Mouse (Mus musculus): ENCODE results near the gene Nudt19.
A peak's percentile ranks its signal among the peaks of the same experiment; 100 is the strongest.
"Not testable (repeated sequence)": the region's sequence is repeated elsewhere in the genome, so short reads cannot be mapped to it uniquely, and the experiment has no call there.

Gene Nudt19

DNA sequence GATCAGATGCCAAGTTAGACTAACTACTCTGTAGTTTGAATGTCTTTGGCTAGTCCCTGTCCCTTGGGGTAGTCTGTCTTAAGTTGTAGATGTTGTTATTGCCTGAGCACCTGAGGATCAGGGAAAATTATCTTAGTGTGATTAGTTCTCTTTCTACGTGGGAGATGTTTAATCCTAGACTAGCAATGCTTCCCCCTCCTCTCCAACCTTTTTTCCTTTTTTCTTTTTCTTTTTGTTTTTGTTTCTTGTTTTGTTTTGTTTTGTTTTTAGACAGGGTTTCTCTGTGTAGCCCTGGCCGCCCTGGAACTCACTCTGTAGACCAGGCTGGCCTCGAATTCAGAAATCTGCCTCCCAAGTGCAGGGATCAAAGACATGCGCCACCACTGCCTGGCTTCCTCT is at the start of gene Nudt19:
Gene Nudt19 (minus strand): TSS at position 100 of the 399 bp plus-strand sequence.
- no peak for DNase-seq (ENCODE audit: low spot score)

DNA sequence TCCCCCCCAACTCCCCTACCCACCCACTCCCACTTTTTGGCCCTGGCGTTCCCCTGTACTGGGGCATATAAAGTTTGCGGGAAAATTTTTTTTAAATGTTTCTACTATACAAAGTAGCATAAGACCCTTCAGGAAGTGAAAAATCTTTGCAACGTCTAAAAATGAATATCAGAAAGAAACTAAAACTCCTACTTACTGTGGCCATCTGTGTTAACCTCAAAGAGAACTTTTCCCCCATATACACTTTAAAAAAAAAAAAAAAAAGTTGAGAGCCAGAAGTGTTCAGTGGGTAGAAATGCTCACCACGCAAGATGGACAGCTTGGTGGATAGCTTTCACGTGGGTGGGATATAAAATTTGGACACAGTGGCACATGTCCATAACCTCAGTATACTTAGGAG is 46.7 kb upstream of the Nudt19 start:
- no peak for DNase-seq (ENCODE audit: low spot score)

DNA sequence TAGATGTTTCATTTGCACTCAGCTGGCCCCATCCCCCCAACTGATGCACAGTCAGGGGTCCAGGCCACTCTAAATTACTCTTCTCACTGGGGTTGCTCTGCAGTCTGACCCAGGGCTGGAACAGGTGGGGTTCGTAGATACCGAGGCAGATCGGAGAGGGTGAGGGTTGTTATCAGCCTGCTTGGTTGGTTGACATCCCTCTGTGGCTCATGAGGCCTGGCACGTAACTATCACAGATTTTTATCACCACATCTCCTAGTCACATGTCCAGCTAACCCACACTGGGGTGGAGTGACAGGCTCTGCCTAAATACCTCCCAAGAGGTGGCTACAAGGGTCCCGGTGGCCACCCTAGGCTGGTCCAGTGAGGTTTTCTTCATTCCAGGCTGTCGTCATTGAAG is 45.0 kb upstream of the Nudt19 start:
- DNase-seq (ENCODE audit: low spot score): no peak

GRCm38 (mm10) chr7:35600031-35600430 is 43.9 kb upstream of the Nudt19 start:
- DNase-seq (ENCODE audit: low spot score): no peak

GRCm38 (mm10) chr7:35599492-35599891 is 43.4 kb upstream of the Nudt19 start:
- DNase-seq (ENCODE audit: low spot score): no peak

DNA sequence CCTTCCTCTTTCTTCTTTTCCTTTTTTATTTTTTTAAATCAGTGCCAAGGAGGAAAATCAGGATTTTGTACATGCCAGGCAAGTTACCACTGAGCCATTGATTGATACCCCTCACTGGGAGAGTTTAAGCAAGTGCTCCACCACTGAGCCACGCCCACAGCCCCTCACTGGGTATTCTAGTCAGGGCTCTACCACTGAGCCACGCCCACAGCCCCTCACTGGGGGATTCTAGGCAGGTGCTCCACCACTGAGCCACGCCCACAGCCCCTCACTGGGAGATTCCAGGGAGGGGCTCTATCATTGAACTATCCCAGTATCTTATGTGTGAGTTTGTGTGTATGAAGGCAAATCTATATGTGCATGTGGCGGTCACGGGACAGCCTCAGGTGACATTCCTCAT is 38.2 kb upstream of the Nudt19 start:
- no peak for DNase-seq (ENCODE audit: low spot score)

- no peak for DNase-seq (ENCODE audit: low spot score)
Observed at GRCm38 (mm10) chr7:35590731-35591191, 34.7 kb upstream of the Nudt19 start.

DNA sequence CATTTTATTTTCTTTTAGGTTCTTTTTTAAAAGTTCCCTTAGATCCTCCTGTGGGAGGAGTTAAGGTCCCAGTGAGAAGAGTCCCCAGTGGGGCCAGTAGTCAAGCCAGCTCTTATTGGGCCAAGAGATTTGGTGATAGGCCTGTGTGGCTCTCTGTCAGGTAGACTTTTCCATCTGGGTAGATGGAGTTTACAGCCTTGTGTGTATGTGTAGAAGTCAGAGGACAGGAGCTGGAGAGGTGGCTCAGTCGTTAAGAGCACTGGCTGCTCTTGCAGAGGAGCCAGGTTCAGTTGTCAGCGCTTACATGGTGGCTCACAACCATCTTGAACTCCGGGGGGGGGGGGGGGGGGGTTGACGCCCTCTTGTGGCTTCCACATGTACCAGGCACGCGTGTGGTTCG is 33.4 kb upstream of the Nudt19 start:
- DNase-seq (ENCODE audit: low spot score): no peak

DNA sequence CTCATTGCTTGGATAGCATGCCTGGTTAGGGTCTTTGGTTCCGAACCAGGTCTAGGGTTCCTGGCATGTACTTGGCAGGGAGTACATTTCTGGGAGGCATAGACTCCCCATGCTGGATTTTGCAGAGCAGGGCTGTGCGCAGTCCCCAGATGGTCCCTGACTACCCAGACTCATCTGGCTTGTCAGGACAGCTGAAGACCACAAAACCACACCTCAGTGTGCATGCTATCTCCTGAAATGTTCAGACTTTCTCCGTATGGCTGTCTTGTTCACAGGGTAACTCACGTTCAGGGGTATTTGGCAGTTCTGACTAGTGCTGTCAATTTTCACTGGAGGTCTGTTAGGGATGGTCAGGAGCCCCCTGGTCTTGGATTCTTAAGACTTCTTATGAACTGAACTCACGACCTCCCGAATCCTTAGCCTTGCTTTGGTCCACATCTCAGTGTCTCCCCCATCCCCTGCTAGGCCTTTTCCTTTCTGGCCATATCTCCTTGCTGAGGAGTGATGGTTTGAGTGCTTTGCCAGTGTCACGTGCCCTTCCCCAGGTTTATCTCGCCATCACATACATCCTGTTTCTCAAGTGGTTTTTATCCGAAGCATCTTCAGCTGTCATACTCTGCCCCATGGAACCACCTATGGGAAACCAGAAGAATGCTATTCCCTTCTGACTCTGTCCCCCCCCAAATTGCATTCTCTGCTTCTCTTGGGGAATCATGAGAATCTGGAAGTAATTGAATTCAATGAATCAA is 32.8 kb upstream of the Nudt19 start:
- DNase-seq (ENCODE audit: low spot score): no peak

DNA sequence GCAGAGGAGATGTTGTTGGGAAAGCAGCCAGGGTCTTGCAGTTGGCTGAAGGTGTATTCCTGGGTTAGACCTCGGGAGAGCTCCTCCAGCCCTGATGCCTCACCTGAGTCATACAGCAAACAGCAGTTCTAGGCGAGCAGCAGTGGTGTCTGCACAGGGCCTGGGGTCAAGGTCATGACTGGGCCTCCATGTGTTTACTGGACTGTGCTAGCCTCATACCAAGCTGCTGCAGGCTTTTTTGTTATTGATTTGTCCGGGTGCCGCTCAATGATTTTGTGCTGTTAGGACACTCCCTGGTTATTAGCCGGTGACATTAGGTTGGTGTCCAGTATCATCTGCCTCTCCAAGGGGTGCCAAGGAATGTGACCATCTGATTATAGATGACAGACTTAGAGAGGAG is 31.6 kb upstream of the Nudt19 start:
- no peak for DNase-seq (ENCODE audit: low spot score)

- no peak for DNase-seq (ENCODE audit: low spot score)
Observed at GRCm38 (mm10) chr7:35586906-35587445, 30.9 kb upstream of the Nudt19 start.

- peak; percentile 99 for DNase-seq (ENCODE audit: low spot score)
Observed at GRCm38 (mm10) chr7:35586055-35586905, 30.2 kb upstream of the Nudt19 start, which contains the start of gene Ankrd27. Gene Ankrd27, plus strand, starts transcription at chr7:35586244.

GRCm38 (mm10) chr7:35585191-35586054 is 29.3 kb upstream of the Nudt19 start, which contains the start of gene Rgs9bp:
Gene Rgs9bp, minus strand, starts transcription at chr7:35585582.
- peak; percentile 84 for DNase-seq (ENCODE audit: low spot score)

- DNase-seq (ENCODE audit: low spot score): peak; percentile 55
Observed at GRCm38 (mm10) chr7:35584786-35585190, 28.7 kb upstream of the Nudt19 start.

DNA sequence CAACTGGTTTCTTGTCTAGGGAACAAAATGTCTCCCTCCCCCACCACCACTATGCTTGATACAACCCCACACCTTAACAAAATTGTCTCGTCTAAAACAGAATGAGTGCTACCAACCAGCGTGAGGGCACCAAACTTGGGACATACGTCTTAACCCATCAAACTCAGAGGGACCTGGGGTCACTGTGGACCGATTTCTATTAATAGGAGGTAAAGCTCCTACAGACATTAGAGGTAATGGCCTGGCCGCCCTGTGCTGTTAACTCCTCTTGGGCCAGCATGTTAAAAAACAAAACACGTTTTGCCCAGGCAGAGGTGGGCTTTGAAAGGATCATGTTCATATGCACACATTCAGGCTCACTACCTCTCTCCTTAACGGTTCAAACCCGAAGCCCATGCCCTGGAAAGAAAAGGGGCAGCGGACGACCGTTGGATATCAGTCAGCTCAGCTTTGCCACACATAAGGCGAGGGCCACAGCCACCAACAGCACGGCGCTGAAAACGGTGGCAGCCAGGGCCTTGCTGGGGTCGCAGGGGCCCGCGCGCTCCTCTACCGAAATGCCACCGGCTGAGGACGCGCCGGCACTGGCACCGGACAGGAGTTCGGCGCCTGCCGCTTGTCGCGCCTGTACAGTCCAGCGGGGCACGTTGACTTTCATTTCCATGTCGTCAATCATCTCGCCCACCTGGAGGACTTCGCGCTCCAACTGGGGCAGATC is 28.1 kb upstream of the Nudt19 start:
- peak; percentile 29 for DNase-seq (ENCODE audit: low spot score)

GRCm38 (mm10) chr7:35583476-35584025 is 27.4 kb upstream of the Nudt19 start:
- DNase-seq (ENCODE audit: low spot score): peak; percentile 43

- peak; percentile 36 for DNase-seq (ENCODE audit: low spot score)
Observed at GRCm38 (mm10) chr7:35582719-35583118, 26.6 kb upstream of the Nudt19 start.

- DNase-seq (ENCODE audit: low spot score): peak; percentile 78
Observed at GRCm38 (mm10) chr7:35579849-35580248, 23.7 kb upstream of the Nudt19 start.

DNA sequence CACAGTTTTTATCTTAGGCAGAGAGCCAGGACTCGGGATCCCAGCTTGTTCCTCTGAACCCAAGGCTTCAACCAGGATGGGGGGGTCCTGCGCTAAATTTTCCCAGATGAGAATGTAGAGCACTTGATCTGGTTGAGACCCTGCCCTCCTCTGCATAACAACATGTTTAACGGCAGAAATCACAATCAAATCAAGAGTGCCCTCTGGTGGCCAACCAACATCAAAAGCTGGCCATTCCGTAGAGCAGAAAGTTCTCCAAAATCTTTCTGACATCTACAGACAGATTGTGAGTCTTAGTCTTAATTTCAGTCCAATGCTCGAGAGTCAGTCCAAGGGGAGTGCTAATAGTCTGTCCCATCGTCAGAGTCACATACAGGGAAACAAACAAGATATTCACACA is 14.8 kb upstream of the Nudt19 start:
- not testable (repeated sequence) for DNase-seq (ENCODE audit: low spot score)

DNA sequence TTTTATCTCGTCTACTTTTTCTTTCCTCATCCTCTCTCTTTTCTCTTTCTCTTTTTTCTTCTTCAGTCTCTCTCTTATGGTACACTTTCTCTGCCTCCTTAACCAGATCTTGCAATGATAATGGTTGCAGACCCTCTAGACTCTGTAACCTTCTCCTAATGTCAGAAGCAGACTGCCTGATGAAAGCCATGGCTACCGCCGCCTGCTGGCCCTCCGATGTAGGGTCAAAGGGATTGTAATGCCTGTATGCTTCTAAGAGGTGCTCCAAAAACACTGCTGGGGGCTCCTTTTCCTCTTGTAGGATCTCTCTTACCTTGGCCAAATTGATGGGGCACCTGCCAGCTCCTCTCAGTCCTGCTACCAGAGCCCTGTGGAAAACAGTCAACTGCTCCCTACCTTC is 13.6 kb upstream of the Nudt19 start:
- DNase-seq (ENCODE audit: low spot score): not testable (repeated sequence)

DNA sequence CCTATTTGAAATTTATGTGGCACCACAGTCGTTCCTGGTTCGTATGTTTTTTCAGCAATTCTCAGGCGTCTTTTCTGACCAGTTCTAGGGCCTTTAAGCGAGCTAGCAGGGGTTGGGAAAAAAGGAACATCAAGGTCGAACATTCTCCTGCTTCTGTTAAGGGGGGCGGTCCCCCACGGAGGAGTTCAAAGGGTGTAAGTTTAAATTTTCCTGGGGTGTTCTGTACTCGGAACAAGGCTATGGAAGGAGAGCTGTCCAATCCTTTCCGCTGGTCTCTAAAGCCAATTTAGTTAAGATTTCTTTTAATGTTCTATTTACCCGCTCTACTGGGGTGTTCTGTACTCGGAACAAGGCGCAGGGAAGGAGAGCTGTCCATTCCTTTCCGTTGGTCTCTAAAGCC is 9.9 kb upstream of the Nudt19 start:
- not testable (repeated sequence) for DNase-seq (ENCODE audit: low spot score)
